ENCODE assay signal across 8 mouse cellular contexts in the genomic region with DNA sequence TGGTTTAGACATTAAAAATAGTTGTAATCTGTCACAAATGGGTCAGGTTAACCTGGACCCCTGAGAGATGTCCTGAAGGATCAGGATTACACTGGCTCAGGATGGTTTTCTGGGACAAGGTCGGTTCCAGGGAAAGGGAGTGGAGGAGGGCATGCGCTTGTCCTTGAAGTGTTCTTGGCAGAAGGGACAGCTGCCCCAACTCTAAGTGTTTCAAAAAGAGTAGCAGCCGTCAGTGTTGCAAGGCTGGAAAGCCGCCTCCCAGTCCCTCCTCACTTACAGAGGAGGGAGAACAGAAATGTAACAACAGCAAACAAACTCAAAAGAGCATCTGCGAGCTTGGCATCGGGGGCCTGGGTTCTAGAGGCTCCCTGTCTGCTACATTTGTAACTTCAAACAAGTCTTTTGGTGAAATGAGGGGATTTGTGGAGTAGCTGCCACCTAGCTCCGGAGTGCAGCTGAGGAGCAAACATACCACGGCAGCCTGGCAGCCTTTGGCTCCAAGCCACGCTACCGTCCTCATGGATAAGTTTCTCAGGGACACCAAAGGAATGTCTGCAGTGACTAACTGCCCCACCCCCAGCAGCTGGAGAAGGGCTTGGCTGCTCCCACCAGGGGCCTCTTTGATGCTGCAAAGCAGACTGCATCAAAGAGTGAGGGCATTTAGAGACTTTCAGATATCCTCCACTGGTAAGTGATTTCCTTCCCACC. TPM values are rescaled to one million over a fixed set of nuclear protein-coding genes. Genes with fewer than 3 reads are reported as not detected.
DNase-seq lines count a peak whose midpoint lies in the region; ATAC-seq lines count a peak whose summit lies in the region.

No protein-coding gene starts in this region.

- peak; percentile 22 for DNase-seq in kidney, adult 18-20 months
- no peak for DNase-seq in kidney, adult 9 months
- peak; percentile 76 for DNase-seq in adrenal gland, adult 8-10 months
- peak; percentile 67 for DNase-seq in forebrain, embryonic 10.5 days (ENCODE audit: extremely low spot score, low spot score)
- DNase-seq in natural killer cell, adult 2 months (ENCODE audit: low spot score in 2 of 2) = no peak

- no peaks in the 10 kb centered on the region for H3K9me3 ChIP-seq in forebrain, embryonic 10.5 days
- no peaks in the 10 kb centered on the region for H3K9me3 ChIP-seq in hindbrain, embryonic 13.5 days
- no peaks in the 10 kb centered on the region for H3K9me3 ChIP-seq in lung, embryonic 16.5 days (ENCODE audit: control insufficient read depth, low read length)
- H3K9me3 ChIP-seq in stomach, embryonic 14.5 days (ENCODE audit: control insufficient read depth, low read depth, low read length) = no peaks in the 10 kb centered on the region

- H3K27ac ChIP-seq in forebrain, embryonic 10.5 days = peak overlapping the region; percentile 78
- H3K27ac ChIP-seq in hindbrain, embryonic 13.5 days = peak overlapping the region; percentile 60; the same call in 1 of the 2 replicates
- peak overlapping the region; percentile 96 for H3K27ac ChIP-seq in lung, embryonic 16.5 days (ENCODE audit: low read length)
- peak overlapping the region; percentile 55; the same call in 1 of the 2 replicates for H3K27ac ChIP-seq in stomach, embryonic 14.5 days (ENCODE audit: low read length)

- H3K27me3 ChIP-seq in forebrain, embryonic 10.5 days (ENCODE audit: poor library complexity, severe bottlenecking) = no peaks in the 10 kb centered on the region
- H3K27me3 ChIP-seq in hindbrain, embryonic 13.5 days = no peaks in the 10 kb centered on the region
- no peaks in the 10 kb centered on the region for H3K27me3 ChIP-seq in lung, embryonic 16.5 days (ENCODE audit: control insufficient read depth, insufficient read depth, low read depth, low read length)
- no peaks in the 10 kb centered on the region for H3K27me3 ChIP-seq in stomach, embryonic 14.5 days (ENCODE audit: control insufficient read depth, insufficient read depth, low read length)

- WGBS in forebrain, embryonic 10.5 days = 25% methylated on average over 10 of the region's 10 CpGs
- WGBS in hindbrain, embryonic 13.5 days = 18% methylated on average over 10 of the region's 10 CpGs
- WGBS in lung, embryonic 16.5 days = 5% methylated on average over 10 of the region's 10 CpGs
- whole genome bisulfite sequencing in stomach, embryonic 14.5 days = 22% methylated on average over 10 of the region's 10 CpGs

- no peak overlapping the region for H3K4me2 ChIP-seq in hindbrain, embryonic 13.5 days
- H3K4me2 ChIP-seq in lung, embryonic 16.5 days (ENCODE audit: low read depth, low read length) = peak overlapping the region; percentile 52
- 0 out of 2 replicates have a peak overlapping the region, but pooled peaks have one; percentile 2 for H3K4me2 ChIP-seq in stomach, embryonic 14.5 days (replicated peaks; ENCODE audit: low read depth, low read length)

- H3K4me1 ChIP-seq in forebrain, embryonic 10.5 days = peaks cover 91% of the 10 kb centered on the region
- H3K4me1 ChIP-seq in hindbrain, embryonic 13.5 days (replicated peaks) = peaks cover 69% of the 10 kb centered on the region
- peaks cover 62% of the 10 kb centered on the region for H3K4me1 ChIP-seq in lung, embryonic 16.5 days (replicated peaks; ENCODE audit: control insufficient read depth, insufficient read depth, low read length)
- peaks cover 40% of the 10 kb centered on the region for H3K4me1 ChIP-seq in stomach, embryonic 14.5 days (ENCODE audit: control insufficient read depth, insufficient read depth, low read length)

- H3K9ac ChIP-seq in hindbrain, embryonic 13.5 days = no peak overlapping the region
- H3K9ac ChIP-seq in lung, embryonic 16.5 days (ENCODE audit: low read length) = peak overlapping the region; percentile 47; the same call in 1 of the 2 replicates
- H3K9ac ChIP-seq in stomach, embryonic 14.5 days (replicated peaks; ENCODE audit: low read depth, low read length) = no peak overlapping the region

- peak overlapping the region; percentile 19; the same call in 1 of the 2 replicates for H3K4me3 ChIP-seq in forebrain, embryonic 10.5 days
- no peak overlapping the region for H3K4me3 ChIP-seq in hindbrain, embryonic 13.5 days
- peak overlapping the region; percentile 26 for H3K4me3 ChIP-seq in lung, embryonic 16.5 days (ENCODE audit: low read length)
- no peak overlapping the region for H3K4me3 ChIP-seq in stomach, embryonic 14.5 days (ENCODE audit: low read depth, low read length)

- H3K36me3 ChIP-seq in forebrain, embryonic 10.5 days (replicated peaks) = peaks cover 18% of the 10 kb centered on the region
- H3K36me3 ChIP-seq in hindbrain, embryonic 13.5 days = peaks cover 6% of the 10 kb centered on the region; the same call in 1 of the 2 replicates
- H3K36me3 ChIP-seq in lung, embryonic 16.5 days (ENCODE audit: control insufficient read depth, insufficient read depth, low read length) = no peaks in the 10 kb centered on the region
- no peaks in the 10 kb centered on the region for H3K36me3 ChIP-seq in stomach, embryonic 14.5 days (ENCODE audit: control insufficient read depth, insufficient read depth, low read length)

- ATAC-seq in hindbrain, embryonic 13.5 days (ENCODE audit: low FRiP score) = peak; percentile 25; the same call in 1 of the 2 replicates
- peak; percentile 86 for ATAC-seq in lung, embryonic 16.5 days (ENCODE audit: low read depth)
- ATAC-seq in stomach, embryonic 14.5 days (ENCODE audit: insufficient number of reproducible peaks, insufficient read depth, low FRiP score, low read depth) = no peak

RNA-seq across cellular contexts. Expression of gene Mtcl1, which starts 44.5 kb away (rescaled TPM):
- total RNA-seq in adrenal gland, adult 8-10 months (2022) = 10 to 100 TPM in 2 of 4 experiments, 1 to 10 TPM in 2; 8.2 to 17.0 (median 11.1) TPM
- polyA plus RNA-seq in forebrain, embryonic 10.5 days (2016; fragmentation: Nextera tagmentation; extraction: Ambion mirVana) = 25.5 and 28.4 TPM in 2 replicates
- polyA plus RNA-seq in hindbrain, embryonic 13.5 days (2015; fragmentation: Nextera tagmentation; extraction: Ambion mirVana) = 50.9 TPM in 2 replicates
- polyA plus RNA-seq in lung, embryonic 16.5 days (2015; fragmentation: Nextera tagmentation; extraction: Ambion mirVana) = 8.9 and 9.5 TPM in 2 replicates
- 13.2 and 14.7 TPM in 2 replicates for polyA plus RNA-seq in stomach, embryonic 14.5 days (2014; fragmentation: Nextera tagmentation; extraction: Ambion mirVana)

Comparison
In these comparisons a context has a peak if more than half of its experiments do, and no peak if none do; other contexts are left out.
1. DNase-seq: peak in kidney, adult 18-20 months (single experiment), adrenal gland, adult 8-10 months (single experiment) and forebrain, embryonic 10.5 days (single experiment); none in kidney, adult 9 months (single experiment) and natural killer cell, adult 2 months (0 of 2).
2. H3K4me3 ChIP-seq: peak in forebrain, embryonic 10.5 days (single experiment) and lung, embryonic 16.5 days (single experiment); none in hindbrain, embryonic 13.5 days (single experiment) and stomach, embryonic 14.5 days (single experiment).
3. Peak in every context shown above with its lines, with median percentiles within 50 percentile points of each other: H3K27ac ChIP-seq.